Mouse (Mus musculus) heart, embryonic 15.5 days (tissue): ENCODE measurements at regions not wholly inside any gene's neighbourhood (a gene's known extent, or its start where the extent isn't known, plus 50 kb on each side); places are given as distances from the start of the nearest gene placed in this dataset.

Experiments
- ATAC-seq: fragments of 200-750 bp; cut with Nextera tagmentation; replicated peaks from 2 replicates; pipeline ENCODE4 v1.8.0; 2017; ENCODE audit warnings: low read depth, moderate TSS enrichment; ENCODE audit not compliant: insufficient number of reproducible peaks, insufficient read depth, low FRiP score
- H3K27ac ChIP-seq: fragments of 300-500 bp; sonication (generic); 2 replicates; pipeline ENCODE4 v1.5.1; 2015; ENCODE audit warnings: mild to moderate bottlenecking, inconsistent platforms
- H3K27me3 ChIP-seq: fragments of 300-500 bp; sonication (generic); 2 replicates; pipeline ENCODE4 v1.6.1; 2015; ENCODE audit warnings: inconsistent platforms
- H3K36me3 ChIP-seq: fragments of 300-500 bp; sonication (generic); 2 replicates; pipeline ENCODE4 v1.6.1; 2015; ENCODE audit warnings: mild to moderate bottlenecking, inconsistent platforms
- H3K4me1 ChIP-seq: fragments of 300-500 bp; sonication (generic); replicated peaks from 2 replicates; pipeline ENCODE4 v1.6.1; 2015; ENCODE audit warnings: inconsistent platforms
- H3K4me2 ChIP-seq: fragments of 300-500 bp; sonication (generic); 2 replicates; pipeline ENCODE4 v1.6.1; 2015; ENCODE audit warnings: inconsistent platforms, mild to moderate bottlenecking, moderate library complexity
- H3K4me3 ChIP-seq: fragments of 300-500 bp; sonication (generic); 2 replicates; pipeline ENCODE4 v1.5.1; 2015; ENCODE audit warnings: mild to moderate bottlenecking, inconsistent platforms
- H3K9ac ChIP-seq: fragments of 300-500 bp; sonication (generic); 2 replicates; pipeline ENCODE4 v1.6.1; 2015; ENCODE audit warnings: mild to moderate bottlenecking, inconsistent platforms
- H3K9me3 ChIP-seq: fragments of 300-500 bp; sonication (generic); replicated peaks from 2 replicates; pipeline ENCODE4 v1.6.1; 2016; ENCODE audit warnings: inconsistent platforms
- WGBS: fragments of 180-500 bp; shearing (Covaris S2); methylation state at CpG from one replicate; pipeline ENCODE4 v1.1.7; 2015; ENCODE audit warnings: mixed read lengths; 5-methylcytosine and 5-hydroxymethylcytosine counted together

GRCm38 (mm10) chr9:61727651-61728050 lies 186.7 kb downstream of the Rplp1 start:
- Histone ChIP-seq H3K4me1 (peaks cover 5% of the 10 kb centered on the region; the same call in 1 of the 2 replicates), H3K36me3 (no peaks in the 10 kb centered on the region), H3K27me3 (0 out of 2 replicates have a peak, but pooled peaks cover 9% of the 10 kb centered on the region), H3K9me3 (no peaks in the 10 kb centered on the region), H3K27ac (no peak overlapping the region), H3K4me2 (no peak overlapping the region), H3K4me3 (no peak overlapping the region), H3K9ac (no peak overlapping the region)
- WGBS = 52% methylated on average over 10 of the region's 10 CpGs
- ATAC-seq = no peak

DNA sequence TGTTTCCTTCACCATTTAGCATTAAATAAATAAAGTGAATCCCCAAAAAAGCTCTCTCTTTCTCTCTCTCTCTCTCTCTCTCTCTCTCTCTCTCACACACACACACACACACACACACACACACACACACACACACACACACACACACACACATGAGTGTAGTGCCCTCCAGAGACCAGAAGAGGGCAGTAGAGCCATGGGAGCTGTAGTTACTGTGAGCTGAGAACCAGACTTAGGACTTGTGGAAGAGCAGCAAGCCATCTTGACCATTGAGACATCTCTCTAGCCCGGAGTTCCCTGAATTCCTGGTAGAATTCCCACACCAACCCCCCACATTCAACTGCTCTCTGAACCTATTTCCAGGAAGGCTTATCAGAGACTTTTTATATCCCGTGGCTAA lies 190.3 kb downstream of the Rplp1 start:
- no peaks in the 10 kb centered on the region for H3K36me3 ChIP-seq
- H3K9me3 ChIP-seq = no peaks in the 10 kb centered on the region
- no peak overlapping the region for H3K27ac ChIP-seq
- no peak overlapping the region for H3K9ac ChIP-seq
- no peak overlapping the region for H3K4me3 ChIP-seq
- H3K4me1 ChIP-seq = peaks cover 7% of the 10 kb centered on the region; the same call in 1 of the 2 replicates
- WGBS = 79% methylated on average over 2 of the region's 2 CpGs
- ATAC-seq = no peak
- no peak overlapping the region for H3K4me2 ChIP-seq
- peaks cover 22% of the 10 kb centered on the region for H3K27me3 ChIP-seq

DNA sequence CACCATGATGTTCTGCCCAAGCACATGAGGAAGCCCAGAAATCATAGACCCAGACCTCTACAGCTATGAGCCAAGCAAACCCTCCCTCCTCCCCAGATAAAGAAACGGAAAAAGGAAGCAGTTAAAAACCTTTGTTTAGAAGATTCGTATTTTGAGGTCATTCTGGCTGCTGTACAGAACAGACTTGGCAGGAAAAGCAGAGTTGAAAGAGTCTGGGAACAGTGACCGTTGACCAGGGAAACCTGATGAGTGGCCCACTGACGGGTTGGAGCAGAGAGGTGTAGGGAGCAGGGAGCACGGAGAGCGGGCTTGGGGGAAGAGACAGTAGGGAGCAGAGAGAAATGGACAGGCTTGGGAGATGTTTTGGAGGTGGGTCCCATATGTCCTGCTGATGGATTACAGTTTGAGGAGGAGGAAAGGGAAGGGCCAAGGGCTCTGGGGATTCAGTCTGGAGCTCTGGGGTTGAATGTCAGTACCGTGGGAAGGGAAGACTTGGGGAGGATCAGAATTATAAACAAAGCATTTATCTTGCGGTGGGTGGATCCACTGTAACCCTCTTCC lies 191.2 kb downstream of the Rplp1 start:
- Histone ChIP-seq H3K27ac (peak overlapping the region; percentile 51; the same call in 1 of the 2 replicates), H3K4me3 (no peak overlapping the region), H3K27me3 (peaks cover 22% of the 10 kb centered on the region), H3K36me3 (no peaks in the 10 kb centered on the region), H3K4me1 (peaks cover 7% of the 10 kb centered on the region; the same call in 1 of the 2 replicates), H3K4me2 (no peak overlapping the region), H3K9me3 (no peaks in the 10 kb centered on the region), H3K9ac (no peak overlapping the region)
- peak; percentile 69; the same call in 1 of the 2 replicates for ATAC-seq
- WGBS = 44% methylated on average over 8 of the region's 8 CpGs

- no peak overlapping the region for H3K4me2 ChIP-seq
Observed at GRCm38 (mm10) chr9:61721851-61722250, 192.5 kb downstream of the Rplp1 start.

GRCm38 (mm10) chr9:61721071-61721470 lies 193.3 kb downstream of the Rplp1 start:
- no peak for ATAC-seq
- H3K27me3 ChIP-seq = peaks cover 26% of the 10 kb centered on the region
- 73% methylated on average over 4 of the region's 4 CpGs for WGBS
- no peak overlapping the region for H3K27ac ChIP-seq
- no peak overlapping the region for H3K9ac ChIP-seq
- no peak overlapping the region for H3K4me3 ChIP-seq
- no peaks in the 10 kb centered on the region for H3K9me3 ChIP-seq
- H3K36me3 ChIP-seq = no peaks in the 10 kb centered on the region
- peaks cover 7% of the 10 kb centered on the region; the same call in 1 of the 2 replicates for H3K4me1 ChIP-seq
- no peak overlapping the region for H3K4me2 ChIP-seq

More at GRCm38 (mm10) chr9:61721851-61722250, 192.5 kb downstream of the Rplp1 start:
- no peak for ATAC-seq
- 79% methylated on average over 5 of the region's 5 CpGs for WGBS
- no peaks in the 10 kb centered on the region for H3K9me3 ChIP-seq
- H3K4me3 ChIP-seq = no peak overlapping the region
- H3K9ac ChIP-seq = no peak overlapping the region
- H3K36me3 ChIP-seq = no peaks in the 10 kb centered on the region
- H3K4me1 ChIP-seq = peaks cover 7% of the 10 kb centered on the region; the same call in 1 of the 2 replicates
- H3K27ac ChIP-seq = no peak overlapping the region
- H3K27me3 ChIP-seq = peaks cover 27% of the 10 kb centered on the region

- no peaks in the 10 kb centered on the region for H3K9me3 ChIP-seq
- no peak overlapping the region for H3K27ac ChIP-seq
- H3K4me3 ChIP-seq = no peak overlapping the region
- no peaks in the 10 kb centered on the region for H3K36me3 ChIP-seq
- H3K27me3 ChIP-seq = peaks cover 26% of the 10 kb centered on the region
- no peak for ATAC-seq
- no peak overlapping the region for H3K4me2 ChIP-seq
- 60% methylated on average over 5 of the region's 5 CpGs for WGBS
- peaks cover 7% of the 10 kb centered on the region; the same call in 1 of the 2 replicates for H3K4me1 ChIP-seq
- H3K9ac ChIP-seq = no peak overlapping the region
Observed at GRCm38 (mm10) chr9:61720206-61720605, 194.1 kb downstream of the Rplp1 start.

DNA sequence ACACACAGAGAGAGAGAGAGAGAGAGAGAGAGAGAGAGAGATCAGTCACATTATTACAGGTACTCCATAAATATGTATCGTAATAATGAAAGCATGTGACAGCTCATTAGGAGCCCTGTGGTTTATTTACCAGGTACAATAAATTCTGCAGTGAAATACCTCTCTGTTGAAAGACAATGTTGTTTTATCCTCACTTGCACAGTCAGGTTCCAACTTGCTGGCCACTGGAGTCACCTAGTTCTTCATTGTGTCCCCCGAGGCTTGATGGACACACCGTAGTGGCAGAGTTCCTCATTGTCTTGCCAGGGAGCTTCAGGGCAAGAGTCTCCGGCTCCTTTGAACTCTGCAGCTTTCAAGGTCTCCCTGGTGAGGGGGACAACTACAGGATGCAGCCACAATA lies 197.6 kb downstream of the Rplp1 start:
- Histone ChIP-seq H3K4me1 (no peaks in the 10 kb centered on the region), H3K9me3 (no peaks in the 10 kb centered on the region), H3K36me3 (no peaks in the 10 kb centered on the region), H3K4me3 (no peak overlapping the region), H3K9ac (no peak overlapping the region), H3K27ac (no peak overlapping the region), H3K27me3 (peaks cover 35% of the 10 kb centered on the region), H3K4me2 (no peak overlapping the region)
- no peak for ATAC-seq
- WGBS = 73% methylated on average over 4 of the region's 4 CpGs

DNA sequence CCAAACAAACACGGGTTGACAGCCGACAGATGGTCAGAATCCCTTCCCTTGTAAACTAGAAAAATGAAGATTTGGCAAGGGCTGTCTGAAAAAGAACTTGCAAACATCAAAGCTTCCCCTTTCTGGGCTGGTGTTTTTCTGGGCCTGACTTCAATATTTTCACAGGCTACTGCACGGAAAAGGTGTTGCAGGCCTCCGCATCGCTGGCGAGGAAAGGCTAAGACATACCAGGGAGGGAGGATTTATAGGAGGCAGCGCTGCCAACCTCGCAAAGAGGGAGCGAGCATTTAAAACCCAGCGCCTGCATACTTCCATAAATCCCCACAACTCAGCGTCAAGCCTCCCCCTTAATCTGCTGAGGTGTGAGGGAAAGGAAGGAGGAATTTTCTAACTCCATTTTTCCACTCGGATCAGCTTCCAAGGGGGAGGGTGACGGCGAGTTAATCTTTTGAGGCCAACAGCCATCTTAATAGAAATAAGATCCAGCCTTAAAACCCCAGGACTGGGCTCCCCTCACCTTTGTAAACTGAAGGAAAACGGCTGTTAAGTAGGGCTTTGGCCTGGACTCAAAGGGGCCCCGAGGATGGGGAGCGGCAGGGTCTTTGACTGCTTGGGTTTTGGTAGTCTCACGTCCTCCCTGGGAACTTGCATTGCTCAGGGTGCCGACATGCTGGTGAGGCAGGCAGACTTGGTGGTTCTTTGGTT lies 199.9 kb downstream of the Rplp1 start:
- no peak for ATAC-seq
- WGBS = 34% methylated on average over 19 of the region's 19 CpGs
- H3K36me3 ChIP-seq = no peaks in the 10 kb centered on the region
- H3K4me1 ChIP-seq = no peaks in the 10 kb centered on the region
- H3K27me3 ChIP-seq = peaks cover 28% of the 10 kb centered on the region
- no peak overlapping the region for H3K9ac ChIP-seq
- H3K27ac ChIP-seq = no peak overlapping the region
- no peak overlapping the region for H3K4me3 ChIP-seq
- no peaks in the 10 kb centered on the region for H3K9me3 ChIP-seq
- H3K4me2 ChIP-seq = no peak overlapping the region

DNA sequence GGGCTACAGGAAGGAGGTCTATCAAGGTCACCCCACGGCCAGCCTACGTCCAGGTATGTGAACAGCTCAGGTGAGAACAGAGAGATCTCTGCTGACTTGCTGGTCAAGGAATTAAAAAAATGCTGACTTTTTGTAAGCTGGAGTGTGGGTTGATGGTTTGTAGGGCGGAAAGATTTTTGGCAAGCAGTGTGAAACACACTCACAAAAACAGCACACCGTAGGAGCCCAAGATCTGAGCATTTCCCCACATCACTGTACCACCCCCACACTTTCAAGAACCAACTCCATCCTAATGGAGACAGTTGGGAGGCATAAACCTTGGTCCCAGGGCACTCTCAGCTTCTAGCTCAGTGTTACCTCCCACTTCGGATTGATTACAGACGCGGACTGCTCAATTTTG lies 200.5 kb downstream of the Rplp1 start:
- Histone ChIP-seq H3K36me3 (no peaks in the 10 kb centered on the region), H3K9ac (no peak overlapping the region), H3K27me3 (peaks cover 27% of the 10 kb centered on the region), H3K4me3 (no peak overlapping the region), H3K4me2 (no peak overlapping the region), H3K9me3 (no peaks in the 10 kb centered on the region), H3K4me1 (no peaks in the 10 kb centered on the region), H3K27ac (no peak overlapping the region)
- WGBS = 73% methylated on average over 7 of the region's 7 CpGs
- ATAC-seq = no peak

GRCm38 (mm10) chr9:61711296-61711695 lies 203.0 kb downstream of the Rplp1 start:
- H3K9ac ChIP-seq = no peak overlapping the region
- H3K4me1 ChIP-seq = peaks cover 7% of the 10 kb centered on the region; the same call in 1 of the 2 replicates
- 63% methylated on average over 7 of the region's 7 CpGs for WGBS
- no peak overlapping the region for H3K27ac ChIP-seq
- H3K4me2 ChIP-seq = no peak overlapping the region
- no peaks in the 10 kb centered on the region for H3K9me3 ChIP-seq
- H3K36me3 ChIP-seq = no peaks in the 10 kb centered on the region
- H3K4me3 ChIP-seq = no peak overlapping the region
- no peak for ATAC-seq
- peaks cover 14% of the 10 kb centered on the region; the same call in 1 of the 2 replicates for H3K27me3 ChIP-seq

DNA sequence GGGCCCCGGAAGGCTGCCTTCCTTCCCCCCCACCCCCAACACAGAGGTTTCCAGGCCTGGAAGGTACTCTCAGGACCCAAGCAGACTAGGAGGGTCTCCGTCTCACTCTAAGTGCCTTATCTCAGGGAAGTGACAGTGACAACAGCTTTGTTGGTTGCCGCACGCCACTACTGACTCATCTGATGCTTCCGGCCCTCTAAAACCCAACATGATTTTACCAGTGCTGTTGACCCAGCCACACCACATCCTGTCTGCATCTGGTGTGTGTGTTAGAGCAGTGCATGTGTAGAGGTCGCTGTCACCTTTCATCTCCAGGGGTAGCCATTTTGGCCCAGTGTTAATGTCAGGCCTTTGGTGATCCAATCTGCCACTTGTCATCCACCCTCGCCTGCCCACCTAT lies 206.5 kb downstream of the Rplp1 start:
- Histone ChIP-seq H3K4me2 (no peak overlapping the region), H3K27ac (no peak overlapping the region), H3K9me3 (no peaks in the 10 kb centered on the region), H3K36me3 (no peaks in the 10 kb centered on the region), H3K4me3 (no peak overlapping the region), H3K27me3 (peaks cover 17% of the 10 kb centered on the region; the same call in 1 of the 2 replicates), H3K9ac (no peak overlapping the region), H3K4me1 (peaks cover 13% of the 10 kb centered on the region; the same call in 1 of the 2 replicates)
- 47% methylated on average over 7 of the region's 7 CpGs for WGBS
- no peak for ATAC-seq
